Mouse (Mus musculus): ENCODE measurements around the gene Rhd.

The Rhd gene

DNA sequence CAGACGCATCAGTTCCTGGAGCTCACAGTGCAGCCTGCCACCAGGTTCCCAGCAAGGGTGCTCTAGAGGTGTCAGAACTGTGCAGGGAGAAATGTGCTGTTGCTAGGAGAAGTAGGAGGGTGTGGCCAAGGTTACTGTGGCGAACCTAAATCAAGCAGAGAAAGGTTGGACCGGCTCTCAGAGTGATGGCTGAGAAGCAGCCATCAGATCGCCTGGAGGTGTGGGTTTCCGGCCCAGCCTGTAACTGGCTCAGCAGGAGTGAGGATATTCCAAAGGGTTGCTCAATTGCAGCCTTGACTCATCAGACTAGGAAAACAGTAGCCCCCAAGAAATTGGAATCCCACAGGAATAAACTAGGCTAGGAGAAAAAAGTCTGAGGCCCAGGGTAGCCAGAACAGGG is 7.8 kb upstream of the Rhd start:
- no peak for DNase-seq (ENCODE audit: low spot score)

- no peak for DNase-seq (ENCODE audit: low spot score)
Measured at GRCm38 (mm10) chr4:134858494-134858893, 5.8 kb upstream of the Rhd start.

GRCm38 (mm10) chr4:134861884-134862283 is 2.5 kb upstream of the Rhd start:
- no peak for DNase-seq (ENCODE audit: low spot score)

DNA sequence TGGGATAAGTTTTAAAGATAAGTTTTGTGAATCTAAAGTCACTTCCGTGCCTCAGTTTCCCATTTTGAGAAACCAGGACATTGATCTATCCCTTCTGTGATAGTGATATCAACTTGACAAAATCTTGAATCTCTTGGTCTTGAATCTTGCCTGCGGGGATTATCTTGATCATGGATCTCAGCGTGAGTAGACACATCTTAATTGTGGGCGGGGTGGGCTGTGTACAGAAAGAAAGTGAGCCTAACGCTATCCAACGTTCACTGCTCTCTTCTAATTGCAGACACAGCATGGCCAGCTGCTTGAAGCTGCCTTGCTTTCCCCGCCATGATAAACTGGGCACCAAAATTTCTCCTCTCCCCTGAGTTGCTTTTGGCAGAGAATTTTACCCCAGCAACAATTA is 1.3 kb upstream of the Rhd start:
- no peak for DNase-seq (ENCODE audit: low spot score)

DNA sequence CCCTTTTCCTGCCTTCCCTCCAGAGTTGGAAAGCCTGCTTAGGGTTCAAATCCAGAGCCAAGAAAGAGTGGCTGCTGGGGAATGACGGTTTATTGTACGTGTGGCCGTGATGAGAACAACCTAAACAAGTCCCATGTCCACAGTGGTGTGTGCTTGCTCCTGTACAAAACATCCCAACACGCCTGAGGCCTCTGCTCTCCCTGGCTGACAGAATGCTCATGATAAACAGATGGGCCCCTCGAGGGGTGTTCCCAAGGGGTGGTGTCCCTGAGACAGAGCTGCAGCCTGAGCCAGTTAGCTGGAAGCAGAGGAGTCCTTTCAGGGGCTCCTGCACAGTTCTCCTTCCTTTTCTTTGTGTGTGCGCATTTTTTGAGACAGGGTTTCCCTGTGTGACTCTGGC is 1.0 kb downstream of the Rhd start:
- no peak for DNase-seq (ENCODE audit: low spot score)

DNA sequence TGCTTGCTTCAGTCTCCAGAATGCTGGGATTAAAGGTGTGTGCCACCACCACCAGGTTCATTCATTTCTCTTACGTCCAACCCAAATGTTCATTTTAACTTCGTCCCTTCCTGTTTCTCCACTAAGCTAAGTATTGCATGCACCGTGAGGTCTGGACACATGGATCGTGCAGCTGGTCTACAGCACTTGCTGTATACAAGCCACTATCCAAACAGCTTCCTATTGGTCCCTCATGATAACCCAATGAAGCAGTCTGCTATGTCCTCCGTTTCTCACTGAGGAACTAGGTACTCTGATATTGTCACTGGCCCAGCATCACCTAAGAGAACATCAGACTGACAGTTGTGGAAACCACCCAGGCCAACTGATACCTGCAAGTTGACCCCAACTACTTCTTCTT is 1.5 kb downstream of the Rhd start:
- no peak for DNase-seq (ENCODE audit: low spot score)

- DNase-seq (ENCODE audit: low spot score): no peak
Measured at GRCm38 (mm10) chr4:134867213-134867612, 2.9 kb downstream of the Rhd start.

DNA sequence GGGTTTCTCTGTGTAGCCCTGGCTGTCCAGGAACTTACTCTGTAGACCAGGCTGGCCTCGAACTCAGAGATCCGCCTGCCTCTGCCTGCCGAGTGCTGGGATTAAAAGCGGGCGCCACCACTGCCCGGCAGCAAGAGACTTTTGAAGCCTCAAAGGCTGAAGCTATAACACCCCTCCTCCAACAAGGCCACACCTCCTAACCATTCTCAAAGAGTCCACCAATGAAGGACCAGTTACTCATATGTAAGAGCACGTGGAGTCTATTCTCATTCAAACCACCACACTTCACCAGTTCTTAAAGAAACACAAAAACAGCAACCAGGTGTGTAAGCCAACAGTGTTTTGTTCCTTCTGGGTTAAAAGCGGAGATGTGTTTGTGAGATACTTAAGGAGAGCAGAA is 3.3 kb downstream of the Rhd start:
- DNase-seq (ENCODE audit: low spot score): no peak

- no peak for DNase-seq (ENCODE audit: low spot score)
Measured at GRCm38 (mm10) chr4:134868065-134868464, 3.7 kb downstream of the Rhd start.

GRCm38 (mm10) chr4:134868490-134868889 is 4.2 kb downstream of the Rhd start:
- DNase-seq (ENCODE audit: low spot score): no peak

- no peak for DNase-seq (ENCODE audit: low spot score)
Measured at GRCm38 (mm10) chr4:134869068-134869730, 4.9 kb downstream of the Rhd start.

DNA sequence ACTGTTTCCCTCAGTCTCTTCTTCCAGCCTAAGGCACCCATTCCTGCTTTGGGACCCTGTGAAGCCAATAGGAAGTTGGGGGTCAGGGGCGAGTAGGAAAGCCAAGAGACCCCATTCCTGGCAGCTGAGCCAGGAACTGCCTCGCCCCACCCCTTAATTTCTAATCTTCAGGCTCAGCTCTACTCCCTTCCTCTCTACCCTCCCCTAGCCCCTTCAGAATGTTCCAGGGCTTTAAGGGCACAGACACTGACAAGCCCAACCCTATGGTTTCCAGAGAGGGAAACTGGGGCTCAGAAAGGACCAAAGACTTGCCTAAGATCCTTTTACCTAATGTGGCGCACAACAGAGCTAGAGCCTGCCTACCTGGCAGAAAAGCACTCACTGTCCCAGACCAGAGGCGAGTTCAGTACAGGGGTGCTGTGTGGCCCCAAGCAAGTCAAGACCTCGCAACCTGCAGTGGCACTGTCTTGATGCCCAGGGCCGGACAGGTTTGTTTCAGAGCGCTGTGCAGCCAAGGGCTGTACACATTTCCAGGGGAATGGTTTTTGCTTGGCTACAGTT is 5.6 kb downstream of the Rhd start:
- no peak for DNase-seq (ENCODE audit: low spot score)

GRCm38 (mm10) chr4:134871477-134871876 is 7.1 kb downstream of the Rhd start:
- no peak for DNase-seq (ENCODE audit: low spot score)

- no peak for DNase-seq (ENCODE audit: low spot score)
Measured at GRCm38 (mm10) chr4:134871950-134872349, 7.6 kb downstream of the Rhd start.

DNA sequence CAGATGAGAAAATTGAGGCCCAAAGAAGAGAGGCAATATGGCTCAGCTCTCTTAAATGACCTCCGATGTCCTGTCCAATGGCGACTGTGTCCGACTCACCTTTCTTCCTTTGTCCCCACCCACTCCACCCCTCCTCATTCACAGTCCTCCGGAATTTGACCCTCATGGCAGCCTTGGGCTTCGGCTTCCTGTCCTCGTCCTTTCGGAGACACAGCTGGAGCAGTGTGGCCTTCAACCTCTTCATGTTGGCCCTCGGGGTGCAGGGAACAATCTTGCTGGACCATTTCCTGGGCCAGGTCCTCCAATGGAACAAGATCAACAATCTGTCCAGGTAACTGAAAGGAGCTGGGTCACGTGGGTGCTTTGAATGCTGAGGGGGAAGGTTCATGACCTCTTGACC is 11.8 kb downstream of the Rhd start:
- DNase-seq (ENCODE audit: low spot score): no peak

GRCm38 (mm10) chr4:134879410-134879981 is 15.2 kb downstream of the Rhd start:
- DNase-seq (ENCODE audit: low spot score): peak; percentile 56

GRCm38 (mm10) chr4:134880041-134880440 is 15.7 kb downstream of the Rhd start:
- DNase-seq (ENCODE audit: low spot score): peak; percentile 20

DNA sequence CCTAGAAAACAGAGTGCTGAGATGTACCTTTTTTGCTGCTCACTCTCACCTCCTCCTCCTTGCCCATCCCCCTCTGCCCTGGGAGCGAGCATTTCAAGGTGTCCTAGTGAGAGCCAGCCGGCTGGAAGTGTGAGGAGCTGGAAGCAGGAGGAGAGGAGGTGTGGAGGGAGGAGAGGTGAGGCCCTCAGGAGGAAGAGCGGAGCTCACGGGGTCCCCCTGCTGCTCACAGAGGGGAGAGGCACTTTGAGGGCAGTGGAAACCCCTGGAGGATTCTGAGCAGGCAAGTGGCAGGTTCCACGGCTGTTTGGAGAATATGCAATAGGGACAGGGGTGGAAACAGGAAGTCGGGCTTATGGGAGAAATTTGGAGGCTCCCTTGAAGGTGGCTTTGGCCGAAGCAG is 18.9 kb downstream of the Rhd start:
- no peak for DNase-seq (ENCODE audit: low spot score)

- DNase-seq (ENCODE audit: low spot score): no peak
Measured at GRCm38 (mm10) chr4:134883808-134884207, 19.5 kb downstream of the Rhd start.

DNA sequence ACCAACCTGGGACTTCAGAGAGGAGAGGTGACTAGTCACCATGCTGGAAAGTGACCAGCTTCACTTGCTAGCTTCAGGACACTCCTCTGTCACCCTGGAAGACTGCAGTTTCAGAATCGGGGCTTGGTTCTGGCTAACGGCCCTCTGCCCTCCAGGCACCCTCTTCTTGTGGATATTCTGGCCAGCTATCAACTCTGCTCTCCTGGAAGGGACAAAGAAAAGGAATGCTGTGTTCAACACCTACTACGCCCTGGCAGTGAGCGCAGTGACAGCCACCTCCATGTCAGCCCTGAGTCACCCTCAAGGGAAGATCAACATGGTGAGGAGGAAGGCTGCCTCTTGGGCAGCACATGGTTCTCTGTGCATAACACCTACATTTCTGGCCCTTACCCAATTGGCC is 20.0 kb downstream of the Rhd start:
- DNase-seq (ENCODE audit: low spot score): no peak

DNA sequence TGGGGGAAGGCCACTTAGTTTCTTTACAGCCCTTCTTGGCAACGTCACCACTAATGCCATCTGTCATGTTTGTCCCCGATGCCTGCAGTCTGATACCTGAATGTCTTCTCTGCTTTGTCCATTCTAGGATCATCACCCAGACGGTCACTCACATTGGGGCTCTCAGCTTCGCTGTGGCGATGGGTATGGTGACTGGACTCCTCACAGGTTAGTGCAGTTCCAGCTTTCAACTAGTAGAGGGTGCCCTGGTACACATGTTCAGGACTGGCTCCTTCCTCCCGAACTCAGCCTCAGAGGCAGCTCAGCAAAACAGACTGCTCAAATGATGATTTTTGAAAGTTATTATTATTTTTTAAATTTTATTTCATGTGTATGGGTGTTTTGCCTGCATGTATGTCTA is 27.8 kb downstream of the Rhd start:
- DNase-seq (ENCODE audit: low spot score): no peak

GRCm38 (mm10) chr4:134897256-134897655 is 32.9 kb downstream of the Rhd start:
- no peak for DNase-seq (ENCODE audit: low spot score)

DNA sequence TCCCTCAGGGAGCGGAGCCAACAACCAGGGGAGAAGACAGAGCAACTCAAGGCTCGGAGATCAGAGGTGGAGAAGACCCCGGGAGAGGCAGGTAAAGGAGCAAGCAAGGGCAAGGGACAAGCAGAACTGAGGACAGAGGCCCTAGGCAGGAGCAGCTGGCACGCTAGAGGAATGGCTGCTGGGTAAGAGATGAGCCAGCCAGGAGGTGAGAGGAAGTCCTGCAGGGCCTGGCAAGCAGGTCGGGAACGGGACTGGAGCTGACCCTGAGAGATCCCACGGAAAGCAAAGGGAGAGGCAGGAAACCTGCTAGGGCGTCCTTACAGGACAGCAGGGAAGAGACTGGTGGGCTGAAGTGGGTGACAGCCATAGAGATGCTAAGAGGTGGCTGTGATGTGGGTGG is 36.8 kb downstream of the Rhd start:
- no peak for DNase-seq (ENCODE audit: low spot score)

- no peak for DNase-seq (ENCODE audit: low spot score)
Measured at GRCm38 (mm10) chr4:134903046-134903445, 38.7 kb downstream of the Rhd start.
